Mouse (Mus musculus) lung, adult 10 weeks (tissue): ENCODE measurements around the gene Gm5460. TPM values are rescaled to one million over a fixed set of nuclear protein-coding genes. Genes with fewer than 3 reads are reported as not detected.

ENCODE experiments used
- polyA plus RNA-seq: library from polyadenylated mRNA; stranded (reverse); fragments of 350-450 nt; fragmentation: Illumina TruSeq; extraction: RNeasy Lipid Tissue Mini Kit (QIAGEN cat#74804); gene quantifications from one replicate; pipeline ENCODE4 v1.2.3, GENCODE M21; 2014; ENCODE audit warnings: low read depth, low replicate concordance; ENCODE audit not compliant: insufficient read depth

Gene Gm5460
- not detected for polyA plus RNA-seq

GRCm38 (mm10) chr14:34016381-34016780 lies at the start of gene Gm5460:
Gene Gm5460, plus strand, starts transcription at chr14:34016758.

GRCm38 (mm10) chr14:33978604-33979059 lies 37.9 kb upstream of the Gm5460 start, which contains the start of gene Zfp488:
Gene Zfp488, minus strand, starts transcription at chr14:33978764.

GRCm38 (mm10) chr14:34015063-34015462 lies 1.5 kb upstream of the Gm5460 start, which contains the start of gene Gm30083:
Gene Gm30083, minus strand, starts transcription at chr14:34015182.

GRCm38 (mm10) chr14:34052516-34052915 lies 36.0 kb downstream of the Gm5460 start, which contains the start of gene Antxrl:
Gene Antxrl, plus strand, starts transcription at chr14:34052707.

DNA sequence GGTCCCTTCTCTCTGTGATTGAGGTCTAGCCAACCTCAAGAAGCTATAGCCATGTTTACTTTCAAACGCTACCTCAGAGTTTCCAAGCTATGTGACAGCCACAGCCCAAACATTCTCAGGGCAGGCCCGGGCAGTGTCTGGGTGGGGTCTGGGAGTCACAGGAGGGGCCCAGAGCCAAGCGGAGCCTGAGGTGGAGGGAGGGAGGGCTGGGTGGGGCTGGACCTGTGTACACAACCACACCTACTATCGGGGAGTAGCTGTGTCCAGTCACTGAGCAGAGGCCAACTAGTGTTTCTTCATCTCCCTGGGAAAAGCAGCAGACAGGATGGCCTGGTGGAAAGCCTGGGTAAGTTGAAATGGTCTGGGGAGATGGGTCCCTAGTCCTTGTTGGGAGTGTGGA lies 69.2 kb downstream of the Gm5460 start, which contains the start of gene Anxa8:
Gene Anxa8, plus strand, starts transcription at position 251 of the 400 bp plus-strand sequence.

Other genes with a start within 250 kb of the Gm5460 start
- 2.9 TPM for gene Gdf10, start 93.2 kb upstream of the Gm5460 start, polyA plus RNA-seq
- 0.22 TPM for gene Gdf2, start 75.7 kb upstream of the Gm5460 start, polyA plus RNA-seq
- gene Rbp3, start 62.8 kb upstream of the Gm5460 start, polyA plus RNA-seq, result not detected
- not detected for gene Zfp488, start 38.0 kb upstream of the Gm5460 start, polyA plus RNA-seq
- gene Gm30083, start 1.6 kb upstream of the Gm5460 start, polyA plus RNA-seq, result not detected
- gene Antxrl, start 35.9 kb downstream of the Gm5460 start, polyA plus RNA-seq, result not detected
- gene Anxa8, start 69.2 kb downstream of the Gm5460 start, polyA plus RNA-seq, result 21.6 TPM
- gene A630023A22Rik, start 86.0 kb downstream of the Gm5460 start, polyA plus RNA-seq, result 0.50 TPM
- gene Npy4r, start 135.7 kb downstream of the Gm5460 start, polyA plus RNA-seq, result 0.12 TPM
- 0.06 TPM for gene Gprin2, start 184.9 kb downstream of the Gm5460 start, polyA plus RNA-seq
- 2.8 TPM for gene Syt15, start 202.8 kb downstream of the Gm5460 start, polyA plus RNA-seq